Comparison of ENCODE assay signal across 13 mouse cellular contexts in genomic region chr1:155060832-155061801, GRCm38 (mm10). TPM values are rescaled to one million over a fixed set of nuclear protein-coding genes. Genes with fewer than 3 reads are reported as not detected.
A peak's percentile ranks its signal among the peaks of the same experiment; 100 is the strongest.
DNase-seq lines count a peak whose midpoint lies in the region; ATAC-seq lines count a peak whose summit lies in the region.
"Had no signal": no experiment of that assay in that cellular context is flagged by ENCODE, and none has a peak within 500 bp of the region (broad histone marks: within the 10 kb centered on the region; RNA-seq: fewer than 3 reads in every experiment).

No protein-coding gene starts in this region.

- H3K9ac ChIP-seq in heart, embryonic 13.5 days = no peak overlapping the region
- no peak overlapping the region for H3K9ac ChIP-seq in hindbrain, embryonic 12.5 days
- H3K9ac ChIP-seq in hindbrain, embryonic 16.5 days (ENCODE audit: low read depth, low read length) = no peak overlapping the region
- H3K9ac ChIP-seq: embryonic facial prominence, embryonic 12.5 days; forebrain, embryonic 15.5 days; limb, embryonic 12.5 days had no signal

- DNase-seq in heart, postnatal 25 days (ENCODE audit: low spot score) = no peak
- peak; percentile 62 for DNase-seq in lung, postnatal 10 days
- DNase-seq in lung, postnatal 36 days = no peak
- DNase-seq in adrenal gland, adult 8-10 months = no peak
- DNase-seq: layer of hippocampus, postnatal 36 days had no signal

- ATAC-seq in heart, embryonic 13.5 days (ENCODE audit: extremely low read depth, insufficient number of reproducible peaks, low FRiP score, low TSS enrichment) = no peak
- ATAC-seq in hindbrain, embryonic 12.5 days (ENCODE audit: low FRiP score) = no peak
- ATAC-seq in hindbrain, embryonic 16.5 days = peak; percentile 45; the same call in 1 of the 2 replicates
- ATAC-seq: forebrain, embryonic 15.5 days; intestine, embryonic 16.5 days; Patski had no signal

- WGBS in heart, embryonic 13.5 days = 67% methylated on average over 17 of the region's 17 CpGs
- 70% methylated on average over 17 of the region's 17 CpGs for WGBS in hindbrain, embryonic 12.5 days
- WGBS in hindbrain, embryonic 16.5 days = 68% methylated on average over 17 of the region's 17 CpGs

- H3K27ac ChIP-seq in heart, embryonic 13.5 days (replicated peaks) = peak overlapping the region; percentile 80
- H3K27ac ChIP-seq in hindbrain, embryonic 12.5 days = peak overlapping the region; percentile 17; the same call in 1 of the 2 replicates
- no peak overlapping the region; the same call in 1 of the 2 replicates for H3K27ac ChIP-seq in hindbrain, embryonic 16.5 days (ENCODE audit: low read depth, low read length)
- H3K27ac ChIP-seq: embryonic facial prominence, embryonic 12.5 days; limb, embryonic 12.5 days had no signal

- H3K4me2 ChIP-seq in heart, embryonic 13.5 days = no peak overlapping the region
- no peak overlapping the region for H3K4me2 ChIP-seq in hindbrain, embryonic 12.5 days (replicated peaks)
- H3K4me2 ChIP-seq in hindbrain, embryonic 16.5 days (ENCODE audit: low read length) = no peak overlapping the region
- H3K4me2 ChIP-seq: embryonic facial prominence, embryonic 12.5 days; forebrain, embryonic 15.5 days; limb, embryonic 12.5 days had no signal

- H3K4me1 ChIP-seq in heart, embryonic 13.5 days = peaks cover 59% of the 10 kb centered on the region
- H3K4me1 ChIP-seq in hindbrain, embryonic 12.5 days = peaks cover 20% of the 10 kb centered on the region
- peaks cover 17% of the 10 kb centered on the region; the same call in 1 of the 2 replicates for H3K4me1 ChIP-seq in hindbrain, embryonic 16.5 days (ENCODE audit: control insufficient read depth, insufficient read depth, low read depth, low read length)

- no peaks in the 10 kb centered on the region for H3K9me3 ChIP-seq in heart, embryonic 13.5 days
- no peaks in the 10 kb centered on the region for H3K9me3 ChIP-seq in hindbrain, embryonic 12.5 days (replicated peaks)
- no peaks in the 10 kb centered on the region for H3K9me3 ChIP-seq in hindbrain, embryonic 16.5 days (ENCODE audit: control insufficient read depth, low read length)
- H3K9me3 ChIP-seq: embryonic facial prominence, embryonic 12.5 days; forebrain, embryonic 15.5 days; limb, embryonic 12.5 days had no signal

- no peaks in the 10 kb centered on the region for H3K36me3 ChIP-seq in heart, embryonic 13.5 days
- H3K36me3 ChIP-seq in hindbrain, embryonic 12.5 days = no peaks in the 10 kb centered on the region
- H3K36me3 ChIP-seq in hindbrain, embryonic 16.5 days (ENCODE audit: control insufficient read depth, insufficient read depth, low read length) = no peaks in the 10 kb centered on the region
- H3K36me3 ChIP-seq: embryonic facial prominence, embryonic 12.5 days; forebrain, embryonic 15.5 days; limb, embryonic 12.5 days had no signal

- H3K27me3 ChIP-seq in heart, embryonic 13.5 days (replicated peaks) = no peaks in the 10 kb centered on the region
- H3K27me3 ChIP-seq in hindbrain, embryonic 12.5 days = no peaks in the 10 kb centered on the region
- H3K27me3 ChIP-seq in hindbrain, embryonic 16.5 days (replicated peaks; ENCODE audit: control insufficient read depth, insufficient read depth, low read length) = no peaks in the 10 kb centered on the region
- H3K27me3 ChIP-seq: forebrain, embryonic 15.5 days; Patski had no signal

- no peak overlapping the region for H3K4me3 ChIP-seq in heart, embryonic 13.5 days
- no peak overlapping the region for H3K4me3 ChIP-seq in hindbrain, embryonic 12.5 days
- H3K4me3 ChIP-seq in hindbrain, embryonic 16.5 days (ENCODE audit: low read length) = no peak overlapping the region
- H3K4me3 ChIP-seq: embryonic facial prominence, embryonic 12.5 days; forebrain, embryonic 15.5 days; limb, embryonic 12.5 days had no signal

- intact Hi-C loops in heart, postnatal 25 days (cut with DNase I) = no loop called here

RNA-seq across cellular contexts. Expression of gene Ier5, which starts 38.3 kb away (rescaled TPM):
- polyA plus RNA-seq in heart, embryonic 13.5 days (2015; fragmentation: Nextera tagmentation; extraction: Ambion mirVana) = 3.6 and 3.8 TPM in 2 replicates
- total RNA-seq in heart, postnatal 25 days (2021) = 10 to 100 TPM; 12.7 to 16.5 TPM
- polyA plus RNA-seq in hindbrain, embryonic 12.5 days (2016; fragmentation: Nextera tagmentation; extraction: Ambion mirVana) = 16.5 and 17.7 TPM in 2 replicates
- 4.5 and 5.5 TPM in 2 replicates for polyA plus RNA-seq in hindbrain, embryonic 16.5 days (2015; fragmentation: Nextera tagmentation; extraction: Ambion mirVana)
- 10 to 100 TPM in 3 of 4 experiments, 1 to 10 TPM in 1; 7.8 to 11.9 (median 11.2) TPM for total RNA-seq in adrenal gland, adult 8-10 months (2022)
